Mouse (Mus musculus): Measurements from ENCODE around the gene Arid5b. TPM values are rescaled to one million over a fixed set of nuclear protein-coding genes. Genes with fewer than 3 reads are reported as not detected.

Gene Arid5b
- polyA plus RNA-seq, 1 experiment, result 4.0 TPM

- H3K27me3 ChIP-seq (ENCODE audit: control insufficient read depth, insufficient read depth, low read length), result no peaks in the 10 kb centered on the region
- H3K4me1 ChIP-seq (replicated peaks; ENCODE audit: control insufficient read depth, insufficient read depth, low read length), result no peaks in the 10 kb centered on the region
- no peak overlapping the region for H3K4me3 ChIP-seq (ENCODE audit: control insufficient read depth, insufficient read depth, low read length)
- H3K27ac ChIP-seq (ENCODE audit: control insufficient read depth, insufficient read depth, low read length), result no peak overlapping the region
- DNase-seq, result no peak
- H3K36me3 ChIP-seq (ENCODE audit: control insufficient read depth, insufficient read depth, low read length), result no peaks in the 10 kb centered on the region
- TF ChIP-seq POLR2A (IDR thresholded peaks at IDR 0.05; ENCODE audit: control insufficient read depth, extremely low read depth, insufficient read depth, low read length, poor library complexity) (no peak), CTCF (IDR thresholded peaks at IDR 0.05; ENCODE audit: borderline replicate concordance, control insufficient read depth, extremely low read depth, insufficient read depth, low read length, poor library complexity) (no peak)
- WGBS, result 83% methylated on average over 10 of the region's 10 CpGs
Measured at GRCm38 (mm10) chr10:68165709-68166694, 112.5 kb downstream of the Arid5b start.

GRCm38 (mm10) chr10:68164723-68165706 lies 113.5 kb downstream of the Arid5b start:
- no peak overlapping the region for H3K27ac ChIP-seq (ENCODE audit: control insufficient read depth, insufficient read depth, low read length)
- TF ChIP-seq POLR2A (IDR thresholded peaks at IDR 0.05; ENCODE audit: control insufficient read depth, extremely low read depth, insufficient read depth, low read length, poor library complexity) (no peak), CTCF (IDR thresholded peaks at IDR 0.05; ENCODE audit: borderline replicate concordance, control insufficient read depth, extremely low read depth, insufficient read depth, low read length, poor library complexity) (no peak)
- 94% methylated on average over 8 of the region's 8 CpGs for WGBS

GRCm38 (mm10) chr10:68164137-68164536 lies 114.4 kb downstream of the Arid5b start:
- H3K4me1 ChIP-seq (replicated peaks; ENCODE audit: control insufficient read depth, insufficient read depth, low read length), result no peaks in the 10 kb centered on the region
- H3K27ac ChIP-seq (ENCODE audit: control insufficient read depth, insufficient read depth, low read length), result no peak overlapping the region
- TF ChIP-seq CTCF (IDR thresholded peaks at IDR 0.05; ENCODE audit: borderline replicate concordance, control insufficient read depth, extremely low read depth, insufficient read depth, low read length, poor library complexity) (no peak), POLR2A (IDR thresholded peaks at IDR 0.05; ENCODE audit: control insufficient read depth, extremely low read depth, insufficient read depth, low read length, poor library complexity) (no peak)
- H3K36me3 ChIP-seq (ENCODE audit: control insufficient read depth, insufficient read depth, low read length), result no peaks in the 10 kb centered on the region
- WGBS, result 97% methylated on average over 2 of the region's 2 CpGs
- H3K27me3 ChIP-seq (ENCODE audit: control insufficient read depth, insufficient read depth, low read length), result no peaks in the 10 kb centered on the region
- no peak overlapping the region for H3K4me3 ChIP-seq (ENCODE audit: control insufficient read depth, insufficient read depth, low read length)
- no peak for DNase-seq

More at GRCm38 (mm10) chr10:68164723-68165706, 113.5 kb downstream of the Arid5b start:
- H3K4me3 ChIP-seq (ENCODE audit: control insufficient read depth, insufficient read depth, low read length), result no peak overlapping the region
- DNase-seq, result no peak
- H3K36me3 ChIP-seq (ENCODE audit: control insufficient read depth, insufficient read depth, low read length), result no peaks in the 10 kb centered on the region
- no peaks in the 10 kb centered on the region for H3K27me3 ChIP-seq (ENCODE audit: control insufficient read depth, insufficient read depth, low read length)
- no peaks in the 10 kb centered on the region for H3K4me1 ChIP-seq (replicated peaks; ENCODE audit: control insufficient read depth, insufficient read depth, low read length)

GRCm38 (mm10) chr10:68159759-68160158 lies 118.8 kb downstream of the Arid5b start:
- Histone ChIP-seq H3K4me1 (replicated peaks; ENCODE audit: control insufficient read depth, insufficient read depth, low read length) (no peaks in the 10 kb centered on the region; the same call in 1 of the 2 replicates), H3K4me3 (ENCODE audit: control insufficient read depth, insufficient read depth, low read length) (no peak overlapping the region), H3K27ac (ENCODE audit: control insufficient read depth, insufficient read depth, low read length) (no peak overlapping the region), H3K27me3 (ENCODE audit: control insufficient read depth, insufficient read depth, low read length) (no peaks in the 10 kb centered on the region), H3K36me3 (ENCODE audit: control insufficient read depth, insufficient read depth, low read length) (no peaks in the 10 kb centered on the region)
- 40% methylated on average over 9 of the region's 9 CpGs for WGBS
- DNase-seq, result no peak
- TF ChIP-seq POLR2A (IDR thresholded peaks at IDR 0.05; ENCODE audit: control insufficient read depth, extremely low read depth, insufficient read depth, low read length, poor library complexity) (no peak), CTCF (IDR thresholded peaks at IDR 0.05; ENCODE audit: borderline replicate concordance, control insufficient read depth, extremely low read depth, insufficient read depth, low read length, poor library complexity) (no peak)

GRCm38 (mm10) chr10:68158555-68158954 lies 120.0 kb downstream of the Arid5b start:
- no peak for DNase-seq
- TF ChIP-seq CTCF (IDR thresholded peaks at IDR 0.05; ENCODE audit: borderline replicate concordance, control insufficient read depth, extremely low read depth, insufficient read depth, low read length, poor library complexity) (no peak), POLR2A (IDR thresholded peaks at IDR 0.05; ENCODE audit: control insufficient read depth, extremely low read depth, insufficient read depth, low read length, poor library complexity) (no peak)
- WGBS, result 94% methylated on average over 5 of the region's 5 CpGs
- Histone ChIP-seq H3K4me3 (ENCODE audit: control insufficient read depth, insufficient read depth, low read length) (no peak overlapping the region), H3K27me3 (ENCODE audit: control insufficient read depth, insufficient read depth, low read length) (no peaks in the 10 kb centered on the region), H3K4me1 (replicated peaks; ENCODE audit: control insufficient read depth, insufficient read depth, low read length) (peaks cover 3% of the 10 kb centered on the region), H3K36me3 (ENCODE audit: control insufficient read depth, insufficient read depth, low read length) (no peaks in the 10 kb centered on the region), H3K27ac (ENCODE audit: control insufficient read depth, insufficient read depth, low read length) (no peak overlapping the region)

GRCm38 (mm10) chr10:68157511-68157910 lies 121.0 kb downstream of the Arid5b start:
- H3K27me3 ChIP-seq (ENCODE audit: control insufficient read depth, insufficient read depth, low read length), result no peaks in the 10 kb centered on the region
- H3K4me1 ChIP-seq (replicated peaks; ENCODE audit: control insufficient read depth, insufficient read depth, low read length), result peaks cover 3% of the 10 kb centered on the region
- H3K4me3 ChIP-seq (ENCODE audit: control insufficient read depth, insufficient read depth, low read length), result no peak overlapping the region
- H3K27ac ChIP-seq (ENCODE audit: control insufficient read depth, insufficient read depth, low read length), result no peak overlapping the region
- 90% methylated on average over 8 of the region's 8 CpGs for WGBS
- no peak for TF ChIP-seq CTCF (IDR thresholded peaks at IDR 0.05; ENCODE audit: borderline replicate concordance, control insufficient read depth, extremely low read depth, insufficient read depth, low read length, poor library complexity)
- TF ChIP-seq POLR2A (IDR thresholded peaks at IDR 0.05; ENCODE audit: control insufficient read depth, extremely low read depth, insufficient read depth, low read length, poor library complexity), result no peak
- no peaks in the 10 kb centered on the region for H3K36me3 ChIP-seq (ENCODE audit: control insufficient read depth, insufficient read depth, low read length)
- no peak for DNase-seq
